Mouse (Mus musculus): Measurements from ENCODE around the gene Defb42.

DNA sequence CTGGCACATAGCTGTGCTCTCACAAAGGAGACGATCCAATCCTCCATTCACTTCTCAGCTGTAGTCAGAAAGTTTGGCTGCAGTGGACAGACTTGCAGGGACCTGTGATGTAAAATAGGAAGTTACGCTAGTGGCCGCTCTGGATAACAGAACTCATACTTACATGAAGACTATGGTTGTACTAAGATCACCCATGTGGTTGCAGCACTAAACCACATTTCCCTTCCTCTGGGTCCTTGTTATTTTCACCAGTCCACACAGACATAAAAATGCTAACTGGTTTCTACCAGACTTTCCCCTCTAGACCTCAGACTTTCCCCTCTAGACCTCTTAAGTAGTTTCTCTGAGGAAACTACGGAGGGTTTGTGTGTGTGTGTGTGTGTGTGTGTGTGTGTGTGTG lies 47.8 kb upstream of the Defb42 start:
- TF ChIP-seq CTCF (conservative IDR thresholded peaks at IDR 0.05 in 1 of 2, IDR thresholded peaks at IDR 0.05 in 1 of 2; ENCODE audit: low read depth in 2 of 2, low read length in 2 of 2) (no peak), USF1 (IDR thresholded peaks at IDR 0.05; ENCODE audit: low read depth, low read length) (no peak), ZNF384 (IDR thresholded peaks at IDR 0.05; ENCODE audit: low read depth, low read length) (no peak), MAFK (IDR thresholded peaks at IDR 0.05; ENCODE audit: insufficient replicate concordance, low read length) (peak; percentile 19; the same call in 1 of the 2 replicates), MYC (IDR thresholded peaks at IDR 0.05; ENCODE audit: low read depth, low read length) (no peak), USF2 (conservative IDR thresholded peaks at IDR 0.05; ENCODE audit: low read depth, low read length) (no peak), ZC3H11A (IDR thresholded peaks at IDR 0.05; ENCODE audit: low read depth, low read length) (no peak), ZKSCAN1 (IDR thresholded peaks at IDR 0.05; ENCODE audit: borderline replicate concordance, low read depth, low read length) (no peak)

All from CH12.LX (cell line).